Mouse (Mus musculus) intestine, embryonic 15.5 days (tissue): ENCODE measurements around the gene Fer1l5. TPM values are rescaled to one million over a fixed set of nuclear protein-coding genes. Genes with fewer than 3 reads are reported as not detected.

ENCODE experiments used
- ATAC-seq: fragments of 200-750 bp; cut with Nextera tagmentation; 2 replicates; pipeline ENCODE4 v1.8.0; 2017; ENCODE audit warnings: moderate TSS enrichment, moderate library complexity
- H3K27ac ChIP-seq: fragments of 300-500 bp; sonication (generic); 2 replicates; pipeline ENCODE4 v1.5.1; 2015; ENCODE audit warnings: mild to moderate bottlenecking, inconsistent platforms
- H3K27me3 ChIP-seq: fragments of 300-500 bp; sonication (generic); replicated peaks from 2 replicates; pipeline ENCODE4 v1.6.1; 2015; ENCODE audit warnings: inconsistent platforms
- H3K36me3 ChIP-seq: fragments of 300-500 bp; sonication (generic); 2 replicates; pipeline ENCODE4 v1.6.1; 2015; ENCODE audit warnings: inconsistent platforms
- H3K4me1 ChIP-seq: fragments of 300-500 bp; sonication (generic); replicated peaks from 2 replicates; pipeline ENCODE4 v1.6.1; 2015; ENCODE audit warnings: inconsistent platforms
- H3K4me2 ChIP-seq: fragments of 300-500 bp; sonication (generic); replicated peaks from 2 replicates; pipeline ENCODE4 v1.6.1; 2015; ENCODE audit warnings: mild to moderate bottlenecking, inconsistent platforms
- H3K4me3 ChIP-seq: fragments of 300-500 bp; sonication (generic); replicated peaks from 2 replicates; pipeline ENCODE4 v1.5.1; 2015; ENCODE audit warnings: inconsistent platforms
- H3K9ac ChIP-seq: fragments of 300-500 bp; sonication (generic); 2 replicates; pipeline ENCODE4 v1.6.1; 2015; ENCODE audit warnings: inconsistent platforms
- H3K9me3 ChIP-seq: fragments of 300-500 bp; sonication (generic); 2 replicates; pipeline ENCODE4 v1.6.1; 2016; ENCODE audit warnings: inconsistent platforms
- WGBS: fragments of 180-500 bp; shearing (Covaris S2); methylation state at CpG from one replicate; pipeline ENCODE4 v1.1.7; 2015; 5-methylcytosine and 5-hydroxymethylcytosine counted together
- polyA plus RNA-seq: library from polyadenylated mRNA; unstranded; fragments of >200 nt; fragmentation: Nextera tagmentation; extraction: Ambion mirVana; gene quantifications from 2 replicates; pipeline ENCODE4 v1.2.1, GENCODE M21; 2015

Gene Fer1l5
- 0.43 and 0.80 TPM in 2 replicates for polyA plus RNA-seq

DNA sequence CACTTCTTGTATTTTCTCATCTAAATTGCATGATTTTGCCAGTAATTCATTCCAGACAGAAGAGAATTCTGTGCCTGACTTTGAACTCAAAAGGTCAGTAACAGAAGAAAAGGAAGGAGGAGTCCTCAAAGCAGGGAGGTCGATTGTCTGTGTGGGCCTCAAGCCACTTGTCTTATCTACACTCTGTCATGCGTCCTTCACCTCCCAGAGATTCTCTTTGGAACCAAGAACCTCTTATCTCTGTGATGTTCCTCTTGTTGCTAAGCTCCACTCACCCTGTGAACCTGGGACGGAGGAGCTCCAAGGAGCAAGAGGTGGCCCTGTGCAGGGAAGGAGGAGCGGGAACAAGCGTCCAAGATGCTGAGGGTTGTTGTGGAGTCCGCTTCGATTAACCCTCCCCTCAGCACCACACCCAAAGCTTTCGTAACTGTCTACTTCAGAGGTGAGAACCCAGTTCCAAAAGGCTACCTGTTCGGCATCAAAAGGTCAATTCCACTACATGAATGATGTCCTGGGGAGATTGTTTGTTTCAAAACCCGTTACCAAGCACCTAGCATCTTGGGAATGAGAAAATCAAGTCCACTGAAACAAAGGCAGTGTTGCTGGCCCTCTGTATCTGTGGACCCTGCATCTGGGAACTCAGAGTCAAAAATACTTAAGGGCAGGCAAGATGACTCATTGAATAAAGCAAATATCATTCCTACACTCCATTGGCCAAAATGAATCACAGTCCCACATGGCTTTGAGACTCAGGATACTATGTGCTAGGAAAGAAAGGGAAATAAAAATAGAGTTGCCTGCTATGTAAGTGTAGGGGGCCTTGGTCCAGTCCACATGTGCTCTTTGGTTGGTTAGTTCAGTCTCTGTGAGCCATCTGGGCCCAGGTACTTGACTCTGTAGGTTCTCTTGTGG lies at the start of gene Fer1l5:
Gene Fer1l5 (plus strand): TSS at position 358 of the 912 bp plus-strand sequence.
- H3K27ac ChIP-seq, result no peak within 1 kb of the TSS
- H3K9ac ChIP-seq, result no peak within 1 kb of the TSS
- H3K27me3 ChIP-seq, result no peaks in the 10 kb centered on the region
- no peak within 1 kb of the TSS for H3K4me2 ChIP-seq
- peaks cover 8% of the 10 kb centered on the region for H3K4me1 ChIP-seq
- no peak for ATAC-seq
- 78% methylated on average over 10 of the region's 10 CpGs for WGBS
- no peaks in the 10 kb centered on the region for H3K9me3 ChIP-seq
- H3K4me3 ChIP-seq, result no peak within 1 kb of the TSS
- no peaks in the 10 kb centered on the region for H3K36me3 ChIP-seq

DNA sequence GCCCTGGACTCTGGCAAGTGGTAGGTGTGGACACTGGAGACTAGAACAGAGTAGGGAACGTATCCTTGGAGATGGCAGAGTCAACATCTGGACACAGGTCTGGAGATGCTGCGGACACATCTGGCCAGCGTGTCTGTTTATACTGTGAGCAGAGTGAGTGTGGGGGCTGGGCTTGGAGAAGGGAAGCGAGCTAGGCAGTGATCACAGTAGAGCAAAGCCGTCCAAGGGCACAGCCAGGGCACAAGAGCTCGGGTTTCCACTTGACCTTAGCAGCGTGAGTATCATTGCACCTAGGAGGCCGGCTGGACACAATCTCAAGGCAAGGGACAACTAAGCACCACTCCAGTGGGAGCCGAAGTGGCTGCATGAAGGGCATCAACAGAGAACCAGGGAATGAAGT lies 49.0 kb upstream of the Fer1l5 start:
- Histone ChIP-seq H3K4me2 (no peak overlapping the region), H3K36me3 (no peaks in the 10 kb centered on the region), H3K4me1 (peaks cover 7% of the 10 kb centered on the region), H3K9ac (no peak overlapping the region), H3K27me3 (no peaks in the 10 kb centered on the region), H3K27ac (no peak overlapping the region), H3K9me3 (no peaks in the 10 kb centered on the region), H3K4me3 (no peak overlapping the region)
- WGBS, result 42% methylated on average over 9 of the region's 9 CpGs
- ATAC-seq, result peak; percentile 21; the same call in 1 of the 2 replicates

DNA sequence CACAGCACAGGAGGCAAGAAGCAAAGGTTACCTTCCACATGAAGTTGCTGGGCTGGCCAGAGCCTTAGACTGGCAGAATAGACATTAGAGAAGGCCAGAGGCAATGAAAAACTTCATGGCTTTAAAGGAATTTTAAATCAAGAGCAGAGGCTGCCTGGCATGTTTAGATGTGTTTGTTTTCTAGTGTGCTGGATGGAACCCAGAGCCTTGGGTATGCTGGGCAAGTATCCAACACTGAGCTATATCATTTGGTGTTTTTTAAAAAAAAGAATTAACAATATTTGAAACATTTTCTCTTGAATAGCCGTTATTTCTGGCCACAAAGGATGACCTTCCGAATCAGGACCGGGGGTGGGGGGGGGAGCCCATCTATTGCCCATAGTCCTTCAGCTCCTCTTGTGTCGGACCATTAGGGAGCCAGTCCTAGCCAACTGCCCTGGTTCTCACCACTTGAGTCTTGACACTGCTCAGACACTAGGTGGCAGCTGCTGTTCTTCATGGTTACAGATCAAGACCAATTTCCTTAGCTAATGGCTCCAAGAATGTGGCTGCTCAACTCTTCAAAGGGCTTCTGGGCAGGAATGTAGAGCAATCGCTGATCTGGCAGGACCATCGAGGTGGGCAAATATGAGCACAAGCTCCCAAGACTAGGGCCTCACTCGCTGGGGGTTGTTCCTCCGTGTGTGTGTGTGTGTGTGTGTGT lies 48.2 kb upstream of the Fer1l5 start:
- no peak overlapping the region for H3K27ac ChIP-seq
- H3K4me2 ChIP-seq, result no peak overlapping the region
- WGBS, result 34% methylated on average over 8 of the region's 8 CpGs
- no peaks in the 10 kb centered on the region for H3K36me3 ChIP-seq
- peak; percentile 77 for ATAC-seq
- H3K4me3 ChIP-seq, result no peak overlapping the region
- H3K4me1 ChIP-seq, result peaks cover 7% of the 10 kb centered on the region
- H3K9me3 ChIP-seq, result no peaks in the 10 kb centered on the region
- no peaks in the 10 kb centered on the region for H3K27me3 ChIP-seq
- H3K9ac ChIP-seq, result no peak overlapping the region

DNA sequence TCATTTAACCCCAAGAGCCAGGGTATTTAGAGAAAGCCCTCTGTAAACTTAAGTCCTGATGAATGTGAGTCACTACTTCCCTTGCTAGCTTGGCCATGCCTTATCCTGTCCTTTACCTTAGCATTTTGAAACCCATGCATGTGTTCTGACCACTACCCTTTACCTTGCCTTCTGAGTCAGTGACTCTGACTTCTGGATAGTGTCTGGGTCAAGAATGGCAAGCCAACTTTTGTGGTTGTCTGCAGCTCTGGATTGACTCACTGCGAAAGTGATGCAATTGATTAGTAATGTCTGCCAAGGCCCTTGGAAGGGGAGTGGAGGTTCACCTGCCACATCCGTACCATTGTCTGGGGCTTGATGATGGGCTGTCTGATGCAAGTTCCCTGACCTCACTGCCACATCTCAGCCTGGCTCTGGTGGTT lies 46.2 kb upstream of the Fer1l5 start:
- Histone ChIP-seq H3K9me3 (no peaks in the 10 kb centered on the region), H3K27ac (no peak overlapping the region), H3K27me3 (no peaks in the 10 kb centered on the region), H3K4me2 (no peak overlapping the region), H3K9ac (no peak overlapping the region), H3K4me3 (no peak overlapping the region), H3K36me3 (no peaks in the 10 kb centered on the region), H3K4me1 (peaks cover 7% of the 10 kb centered on the region)
- 93% methylated on average over 2 of the region's 2 CpGs for WGBS
- no peak for ATAC-seq

DNA sequence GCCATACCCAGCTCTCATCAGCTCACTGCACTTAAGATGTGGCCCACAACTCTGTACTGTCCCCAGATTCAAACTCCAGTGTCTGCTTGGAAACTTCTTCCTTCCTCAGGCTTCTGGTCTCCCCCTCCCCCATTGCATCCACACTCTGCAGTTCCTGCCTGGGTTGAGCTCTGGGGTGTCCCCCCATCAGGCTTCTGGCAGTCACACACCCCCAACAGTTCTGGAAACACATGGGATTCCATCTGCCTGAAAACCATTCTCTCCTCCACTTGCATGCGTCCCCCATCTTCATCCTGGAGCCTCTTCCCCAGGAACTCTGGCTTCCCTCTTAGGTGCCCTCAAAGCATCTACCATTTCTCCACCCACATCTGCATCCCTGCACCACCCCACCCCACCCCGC lies 45.3 kb upstream of the Fer1l5 start:
- Histone ChIP-seq H3K4me1 (peaks cover 7% of the 10 kb centered on the region), H3K27me3 (no peaks in the 10 kb centered on the region), H3K36me3 (no peaks in the 10 kb centered on the region), H3K4me2 (no peak overlapping the region), H3K27ac (no peak overlapping the region), H3K9ac (no peak overlapping the region), H3K9me3 (no peaks in the 10 kb centered on the region), H3K4me3 (no peak overlapping the region)
- 85% methylated on average over 2 of the region's 2 CpGs for WGBS
- no peak for ATAC-seq

DNA sequence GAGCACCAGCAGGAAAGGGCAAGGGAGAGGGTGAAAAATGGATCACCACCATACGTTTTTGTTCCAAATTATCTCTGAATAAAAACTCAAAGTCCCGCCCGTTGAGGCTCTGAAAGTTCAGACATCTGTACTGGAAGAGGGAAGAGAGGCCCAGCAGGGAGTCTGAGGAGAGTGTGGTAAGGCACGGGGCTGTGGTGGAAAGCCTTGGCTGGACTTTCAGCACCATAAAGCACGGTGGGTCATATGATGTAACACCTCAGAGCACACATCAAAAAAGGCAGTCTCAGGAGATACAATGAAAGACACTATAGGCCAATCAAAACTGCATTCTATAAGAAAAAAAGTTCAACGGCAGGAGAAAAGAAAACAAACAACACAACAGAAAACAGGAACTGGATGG lies 40.3 kb upstream of the Fer1l5 start:
- H3K9ac ChIP-seq, result no peak overlapping the region
- no peaks in the 10 kb centered on the region for H3K9me3 ChIP-seq
- 72% methylated on average over 6 of the region's 6 CpGs for WGBS
- H3K4me2 ChIP-seq, result no peak overlapping the region
- peaks cover 11% of the 10 kb centered on the region for H3K36me3 ChIP-seq
- no peaks in the 10 kb centered on the region for H3K27me3 ChIP-seq
- H3K4me1 ChIP-seq, result no peaks in the 10 kb centered on the region
- H3K4me3 ChIP-seq, result no peak overlapping the region
- peak; percentile 46; the same call in 1 of the 2 replicates for ATAC-seq
- H3K27ac ChIP-seq, result no peak overlapping the region

DNA sequence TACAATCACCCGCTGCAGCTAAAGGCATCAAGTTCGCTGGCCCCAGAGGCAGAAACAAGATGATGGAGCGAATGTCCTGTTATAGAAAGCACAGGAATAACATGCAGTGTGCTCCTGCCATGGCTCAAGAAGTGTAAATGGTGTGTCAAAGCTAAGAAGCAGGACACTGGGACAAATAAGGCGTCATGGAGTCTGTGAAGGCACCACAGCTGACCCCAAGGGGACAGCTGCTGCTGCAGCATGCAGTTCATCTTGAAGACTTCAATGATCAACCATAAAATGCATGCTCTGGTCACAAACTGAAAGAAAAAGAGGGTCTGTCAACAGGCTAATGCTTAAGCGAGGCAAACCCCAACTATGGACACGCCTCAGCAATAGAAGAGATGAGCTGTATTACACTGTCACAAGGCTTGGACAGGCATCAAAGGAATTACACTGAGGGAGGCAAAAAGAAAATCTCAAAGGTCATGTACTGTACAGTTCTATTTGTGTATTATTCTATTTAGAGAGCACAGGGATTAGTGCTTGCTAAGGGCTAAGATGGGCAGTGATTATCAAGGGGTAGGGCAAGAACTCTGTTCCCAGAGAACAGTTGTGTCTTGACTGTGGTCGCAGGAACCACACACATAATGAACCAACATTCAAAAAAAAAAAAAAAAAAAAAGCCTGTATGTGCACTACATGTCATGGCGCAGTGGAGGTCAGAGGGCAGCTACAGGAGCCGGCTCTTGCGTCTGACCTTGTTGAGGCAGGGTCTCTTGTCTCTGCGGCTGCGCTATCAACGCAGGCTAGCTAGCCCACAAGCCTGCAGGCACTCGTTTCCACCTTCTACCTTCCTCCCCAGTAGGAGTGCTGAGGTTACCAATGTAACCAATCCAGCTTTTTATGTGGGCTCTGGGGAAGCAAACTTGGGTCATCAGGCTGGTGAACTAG lies 38.9 kb upstream of the Fer1l5 start:
- ATAC-seq, result peak; percentile 58; the same call in 1 of the 2 replicates
- 0 out of 2 replicates have a peak overlapping the region, but pooled peaks have one; percentile 17 for H3K27ac ChIP-seq
- WGBS, result 80% methylated on average over 14 of the region's 14 CpGs
- H3K4me1 ChIP-seq, result no peaks in the 10 kb centered on the region
- no peak overlapping the region for H3K4me3 ChIP-seq
- peaks cover 23% of the 10 kb centered on the region for H3K36me3 ChIP-seq
- no peak overlapping the region for H3K9ac ChIP-seq
- no peaks in the 10 kb centered on the region for H3K27me3 ChIP-seq
- no peak overlapping the region for H3K4me2 ChIP-seq
- H3K9me3 ChIP-seq, result no peaks in the 10 kb centered on the region

DNA sequence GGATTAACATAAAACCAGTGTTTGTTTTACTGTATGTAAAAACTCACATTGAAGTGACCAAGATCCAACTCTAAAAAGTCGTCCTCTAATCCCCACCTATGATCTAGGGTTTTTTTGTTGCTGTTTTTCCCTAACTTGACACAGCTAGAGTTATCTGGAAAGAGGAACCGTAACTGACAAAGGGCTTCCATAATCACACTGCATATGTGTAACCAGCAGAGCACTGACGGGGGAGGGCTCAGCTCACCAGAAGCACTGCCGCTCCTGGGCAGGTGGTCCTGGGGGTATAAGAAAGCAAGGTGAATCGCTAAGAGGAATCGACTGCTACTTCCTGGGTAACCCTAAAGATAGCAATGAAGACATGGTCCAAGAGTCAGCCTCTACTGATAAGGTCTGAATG lies 29.5 kb upstream of the Fer1l5 start:
- Histone ChIP-seq H3K36me3 (peaks cover 58% of the 10 kb centered on the region), H3K4me2 (no peak overlapping the region), H3K9ac (no peak overlapping the region), H3K27ac (no peak overlapping the region), H3K4me3 (no peak overlapping the region), H3K4me1 (no peaks in the 10 kb centered on the region), H3K9me3 (no peaks in the 10 kb centered on the region), H3K27me3 (no peaks in the 10 kb centered on the region)
- no peak for ATAC-seq
- WGBS, result 92% methylated on average over 6 of the region's 6 CpGs

DNA sequence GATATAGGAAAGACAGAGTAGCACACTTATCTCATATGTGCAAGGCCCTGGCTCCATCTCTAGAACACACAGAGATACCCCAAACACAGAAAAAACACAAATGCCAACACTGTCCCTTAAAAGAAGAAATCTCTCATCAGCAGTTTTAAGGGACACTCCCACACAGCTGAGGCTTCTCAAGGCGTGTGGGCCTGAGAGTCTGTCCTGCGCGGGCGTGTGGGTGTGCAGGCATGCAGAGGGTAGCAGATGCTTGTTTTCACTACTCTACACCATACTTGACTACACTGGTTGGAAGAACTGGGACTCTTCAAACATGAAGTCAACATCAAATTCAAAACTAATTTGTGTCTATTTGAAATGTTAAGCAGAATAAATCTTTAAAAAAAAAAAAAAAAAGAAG lies 19.7 kb upstream of the Fer1l5 start:
- Histone ChIP-seq H3K9me3 (no peaks in the 10 kb centered on the region), H3K27ac (no peak overlapping the region), H3K9ac (no peak overlapping the region), H3K27me3 (no peaks in the 10 kb centered on the region), H3K36me3 (peaks cover 58% of the 10 kb centered on the region), H3K4me3 (no peak overlapping the region), H3K4me1 (no peaks in the 10 kb centered on the region; the same call in 1 of the 2 replicates), H3K4me2 (no peak overlapping the region)
- 90% methylated on average over 4 of the region's 4 CpGs for WGBS
- ATAC-seq, result no peak

DNA sequence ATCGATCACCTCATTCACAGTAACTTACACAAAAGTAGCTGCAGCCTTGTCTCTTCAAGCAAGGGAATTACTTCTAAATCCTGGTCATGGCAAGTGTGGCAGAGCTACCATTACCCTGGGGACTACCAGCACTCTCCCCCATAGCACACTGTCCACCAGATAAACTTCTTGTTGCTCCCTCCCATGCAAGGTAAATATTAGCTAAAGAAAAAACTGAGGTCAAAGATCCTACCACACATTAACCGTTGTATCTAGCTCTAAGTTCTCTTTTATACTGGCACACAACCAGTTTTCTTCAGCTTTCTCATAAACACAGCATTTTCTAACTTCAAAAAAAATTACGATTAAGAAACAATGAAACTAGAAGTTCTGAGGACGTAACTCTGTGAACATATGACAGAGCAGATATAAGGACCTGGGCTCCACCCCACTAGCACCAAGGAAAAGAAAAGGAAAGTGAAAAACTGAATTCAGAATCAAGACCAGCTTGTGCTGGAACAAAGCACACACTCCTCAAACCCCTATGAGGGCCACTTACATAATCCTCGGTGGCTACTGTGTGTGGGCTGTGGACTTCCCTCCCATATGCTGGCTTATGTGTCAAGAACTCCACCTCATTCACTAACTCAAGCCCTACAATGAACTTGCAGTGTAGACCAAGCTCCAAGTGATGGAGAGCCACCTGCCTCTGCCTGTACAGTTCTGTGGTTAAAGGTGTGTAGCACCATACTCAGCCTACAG lies 15.0 kb upstream of the Fer1l5 start:
- WGBS, result 78% methylated on average over 5 of the region's 5 CpGs
- Histone ChIP-seq H3K27me3 (no peaks in the 10 kb centered on the region), H3K4me1 (no peaks in the 10 kb centered on the region; the same call in 1 of the 2 replicates), H3K9me3 (no peaks in the 10 kb centered on the region), H3K9ac (no peak overlapping the region), H3K36me3 (peaks cover 36% of the 10 kb centered on the region), H3K27ac (no peak overlapping the region), H3K4me2 (no peak overlapping the region), H3K4me3 (no peak overlapping the region)
- ATAC-seq, result no peak

DNA sequence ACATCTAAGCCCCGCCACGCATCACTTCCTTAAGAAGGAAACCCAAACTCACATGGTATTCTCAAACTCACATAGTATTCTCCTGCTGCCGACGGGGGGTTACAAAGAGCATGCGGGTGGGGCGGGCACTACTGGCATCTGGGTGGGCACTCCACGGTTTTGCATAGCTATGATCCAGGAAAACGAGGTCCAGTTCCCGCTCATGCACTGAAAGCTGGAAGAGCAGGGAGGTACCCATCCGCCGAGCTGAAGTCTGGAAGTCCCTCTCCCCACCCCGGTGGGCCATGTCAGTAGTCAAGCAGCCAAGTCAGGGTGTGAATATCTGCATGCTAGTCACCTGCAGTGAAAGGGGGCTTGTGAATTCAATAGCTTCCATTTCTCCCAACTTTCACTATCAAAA lies 4.4 kb upstream of the Fer1l5 start:
- 51% methylated on average over 12 of the region's 12 CpGs for WGBS
- Histone ChIP-seq H3K4me2 (peak overlapping the region; percentile 61), H3K27me3 (no peaks in the 10 kb centered on the region), H3K36me3 (peaks cover 8% of the 10 kb centered on the region), H3K9ac (peak overlapping the region; percentile 98), H3K4me1 (peaks cover 13% of the 10 kb centered on the region), H3K4me3 (peak overlapping the region; percentile 90), H3K9me3 (no peaks in the 10 kb centered on the region), H3K27ac (no peak overlapping the region)
- ATAC-seq, result no peak
